Mouse (Mus musculus): Measurements from ENCODE around the gene AW551984.

AW551984 gene

GRCm38 (mm10) chr9:39603999-39604453 lies at the start of gene AW551984:
AW551984 (minus strand) TSS chr9:39604403.
- DNase-seq (ENCODE audit: low spot score): no peak

- DNase-seq (ENCODE audit: low spot score): no peak
Observed at GRCm38 (mm10) chr9:39647382-39647781, 43.2 kb upstream of the AW551984 start.

GRCm38 (mm10) chr9:39644785-39645184 lies 40.6 kb upstream of the AW551984 start, which contains the start of gene Olfr961:
Olfr961 (plus strand) TSS chr9:39645085.
- no peak for DNase-seq (ENCODE audit: low spot score)

GRCm38 (mm10) chr9:39633913-39634594 lies 29.9 kb upstream of the AW551984 start:
- DNase-seq (ENCODE audit: low spot score): no peak

- no peak for DNase-seq (ENCODE audit: low spot score)
Observed at GRCm38 (mm10) chr9:39629069-39629468, 24.9 kb upstream of the AW551984 start.

- no peak for DNase-seq (ENCODE audit: low spot score)
Observed at GRCm38 (mm10) chr9:39624711-39625110, 20.5 kb upstream of the AW551984 start.

- DNase-seq (ENCODE audit: low spot score): no peak
Observed at GRCm38 (mm10) chr9:39623783-39624182, 19.6 kb upstream of the AW551984 start.

GRCm38 (mm10) chr9:39621073-39621472 lies 16.9 kb upstream of the AW551984 start, which contains the start of gene Olfr960:
Olfr960 (plus strand) TSS chr9:39621373.
- no peak for DNase-seq (ENCODE audit: low spot score)

- no peak for DNase-seq (ENCODE audit: low spot score)
Observed at GRCm38 (mm10) chr9:39611953-39612352, 7.8 kb upstream of the AW551984 start.

GRCm38 (mm10) chr9:39610355-39610754 lies 6.2 kb upstream of the AW551984 start, which contains the start of gene Olfr148:
Olfr148 (plus strand) TSS chr9:39610655.
- DNase-seq (ENCODE audit: low spot score): no peak

GRCm38 (mm10) chr9:39608497-39608896 lies 4.3 kb upstream of the AW551984 start:
- DNase-seq (ENCODE audit: low spot score): no peak

GRCm38 (mm10) chr9:39603333-39603845 lies 814 bp downstream of the AW551984 start:
- no peak for DNase-seq (ENCODE audit: low spot score)

- no peak for DNase-seq (ENCODE audit: low spot score)
Observed at GRCm38 (mm10) chr9:39602536-39603332, 1.5 kb downstream of the AW551984 start.

GRCm38 (mm10) chr9:39577050-39577449 lies 27.2 kb downstream of the AW551984 start:
- no peak for DNase-seq (ENCODE audit: low spot score)

- DNase-seq (ENCODE audit: low spot score): no peak
Observed at GRCm38 (mm10) chr9:39575469-39575868, 28.7 kb downstream of the AW551984 start, which contains the start of gene Olfr959. Olfr959 (minus strand) TSS chr9:39575569.

- no peak for DNase-seq (ENCODE audit: low spot score)
Observed at GRCm38 (mm10) chr9:39558349-39558647, 45.9 kb downstream of the AW551984 start.

- no peak for DNase-seq (ENCODE audit: low spot score)
Observed at GRCm38 (mm10) chr9:39557529-39558348, 46.5 kb downstream of the AW551984 start.

- DNase-seq (ENCODE audit: low spot score): no peak
Observed at GRCm38 (mm10) chr9:39553946-39554345, 50.3 kb downstream of the AW551984 start, which contains the start of gene Olfr958. Olfr958 (minus strand) TSS chr9:39554054.

GRCm38 (mm10) chr9:39550806-39551205 lies 53.4 kb downstream of the AW551984 start:
- no peak for DNase-seq (ENCODE audit: low spot score)

Measured in ovary, postnatal 10 days (tissue).